Mouse (Mus musculus) kidney, adult 9 months (tissue): ENCODE measurements around the gene Hibadh.
A peak's percentile ranks its signal among the peaks of the same experiment; 100 is the strongest.

Experiments used
- DNase-seq: peaks from one replicate; pipeline ENCODE4 v3.0.0; 2022

Gene Hibadh

DNA sequence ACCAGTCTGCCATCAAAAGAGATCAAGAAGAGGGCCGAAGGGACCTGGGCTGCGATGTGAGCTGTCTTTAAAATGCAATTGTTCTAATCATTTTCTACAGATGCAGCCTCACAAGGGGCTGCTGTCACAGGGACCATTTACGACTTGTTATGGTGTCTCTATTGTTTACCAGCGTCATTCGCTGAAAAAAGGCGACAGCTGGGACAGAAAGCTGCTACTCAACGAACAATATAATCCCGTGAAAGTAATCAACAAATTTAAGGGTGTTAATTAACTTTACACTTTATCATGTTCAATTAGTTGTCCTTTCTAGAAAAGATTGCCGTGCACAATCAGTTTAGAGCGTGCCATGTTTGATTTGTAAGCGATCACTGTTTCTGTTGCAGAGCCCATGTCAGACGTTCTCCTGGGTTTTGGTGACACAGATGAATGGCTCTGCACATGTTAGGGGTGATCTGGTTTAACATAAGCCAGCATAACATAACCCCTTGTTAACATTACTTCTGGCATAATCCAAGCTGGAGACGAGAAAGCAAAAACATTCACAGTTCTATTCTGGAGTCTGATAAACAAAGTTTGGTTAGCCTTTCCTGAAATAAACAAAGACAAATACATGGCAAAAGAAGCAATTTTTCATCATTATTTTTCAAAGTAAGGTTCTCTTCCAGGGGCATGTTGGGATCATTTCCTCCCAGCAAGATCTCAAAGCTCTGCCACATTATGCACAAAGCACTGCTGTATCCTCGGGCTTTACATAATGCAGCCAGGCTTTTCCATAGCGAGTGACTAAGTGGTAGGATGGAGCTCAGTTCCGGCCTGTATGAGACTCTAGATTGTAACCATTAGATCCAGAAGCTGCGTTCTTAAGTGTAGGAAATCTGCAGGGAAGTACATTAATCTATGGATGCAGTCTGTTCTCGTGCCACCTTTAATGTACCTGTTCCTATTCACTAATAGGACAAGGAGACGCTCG, 72.6 kb downstream of the Hibadh start:
- DNase-seq: no peak

DNA sequence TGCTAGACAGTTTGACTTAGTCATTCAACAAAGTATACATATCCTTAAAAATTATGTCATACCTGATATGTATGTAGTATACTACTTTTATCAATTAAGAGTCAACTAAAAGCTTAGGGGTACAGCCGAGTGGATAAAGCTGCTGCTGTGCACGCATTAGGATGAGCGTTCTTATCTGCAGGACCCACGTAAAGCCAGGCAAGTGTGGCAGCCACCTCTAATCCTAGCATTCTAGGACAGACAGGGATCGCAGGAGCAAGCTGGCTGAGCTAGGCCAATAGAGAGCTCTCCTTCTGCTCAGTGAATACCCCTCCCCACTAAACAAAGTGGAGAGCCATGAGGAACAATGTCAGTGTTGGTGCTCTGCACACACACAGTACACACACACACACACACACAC, 75.0 kb downstream of the Hibadh start:
- no peak for DNase-seq

DNA sequence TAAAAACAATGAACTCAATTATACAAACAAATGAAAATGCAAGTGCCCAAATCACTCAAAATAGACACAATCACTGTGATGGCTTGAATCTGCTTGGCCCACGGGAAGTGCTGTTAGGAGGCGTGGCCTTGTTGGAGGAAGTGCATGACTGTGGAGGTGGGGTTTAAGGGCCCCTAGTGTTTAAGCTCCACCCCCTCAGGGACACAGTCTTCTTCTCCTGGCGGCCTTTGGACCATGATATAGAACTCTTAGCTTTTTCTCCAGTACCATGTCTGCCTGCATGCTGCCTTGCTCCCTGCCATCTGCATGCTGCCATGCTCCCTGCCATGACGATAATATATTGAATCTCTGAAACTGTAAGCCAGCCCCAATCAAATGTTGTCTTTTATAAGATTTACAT, 77.2 kb downstream of the Hibadh start:
- DNase-seq: no peak

DNA sequence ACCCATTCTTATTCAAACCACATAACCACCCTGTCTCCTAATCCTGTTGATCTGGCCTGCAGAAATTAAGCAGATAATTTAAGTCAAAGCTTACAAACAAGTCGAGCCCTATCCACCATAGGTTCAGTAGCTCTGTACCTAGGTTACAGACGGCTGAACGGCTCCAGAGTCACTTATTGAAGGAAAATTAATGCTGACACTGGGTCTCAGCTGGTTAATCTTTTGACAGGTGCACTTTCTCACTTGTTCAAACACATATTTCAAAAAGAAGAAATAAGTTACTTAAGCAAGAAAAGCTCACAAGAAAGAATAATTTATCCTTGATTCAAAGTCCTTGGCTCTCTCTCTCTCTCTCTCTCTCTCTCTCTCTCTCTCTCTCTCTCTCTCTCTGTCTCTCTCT, 81.1 kb downstream of the Hibadh start:
- DNase-seq: peak; percentile 70

DNA sequence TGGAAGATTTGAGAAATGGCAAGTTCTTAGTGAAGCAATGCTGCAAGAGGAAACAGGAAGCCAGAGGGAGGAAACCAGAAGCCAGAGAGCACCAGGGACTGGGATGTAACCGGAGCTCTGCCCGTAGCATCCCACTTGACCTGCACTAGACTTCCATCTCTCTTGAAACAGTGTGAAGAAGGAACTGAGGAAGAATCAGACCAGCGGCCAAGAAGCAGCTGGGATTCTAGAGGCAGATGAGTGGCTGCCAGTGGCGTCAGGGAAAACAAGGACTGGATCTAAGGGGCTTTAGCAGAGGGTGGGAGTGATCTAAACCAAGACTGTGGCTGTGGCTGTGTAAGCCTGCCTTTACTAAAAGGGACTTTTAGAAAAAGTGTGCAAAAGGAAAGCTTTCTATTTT, 95.8 kb downstream of the Hibadh start:
- no peak for DNase-seq

DNA sequence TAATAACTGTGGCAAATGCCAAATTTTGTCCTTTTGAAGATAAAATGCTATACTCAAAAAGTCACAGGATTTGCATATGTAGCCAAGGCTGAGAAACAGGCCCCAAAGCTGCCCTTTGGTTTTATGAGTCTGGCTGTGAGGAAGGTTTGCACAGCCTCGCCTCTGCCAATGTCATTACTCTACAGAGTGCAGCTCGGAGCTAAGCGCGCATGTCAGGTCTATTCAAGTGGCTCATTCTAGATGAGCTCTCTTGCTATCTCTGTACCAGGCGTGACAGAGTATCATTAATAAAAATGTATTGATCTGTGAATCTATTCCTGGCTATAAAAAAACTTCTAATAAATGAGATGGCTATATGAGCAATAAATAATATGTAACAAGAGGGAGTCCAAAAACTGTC, 97.7 kb downstream of the Hibadh start:
- DNase-seq: no peak

DNA sequence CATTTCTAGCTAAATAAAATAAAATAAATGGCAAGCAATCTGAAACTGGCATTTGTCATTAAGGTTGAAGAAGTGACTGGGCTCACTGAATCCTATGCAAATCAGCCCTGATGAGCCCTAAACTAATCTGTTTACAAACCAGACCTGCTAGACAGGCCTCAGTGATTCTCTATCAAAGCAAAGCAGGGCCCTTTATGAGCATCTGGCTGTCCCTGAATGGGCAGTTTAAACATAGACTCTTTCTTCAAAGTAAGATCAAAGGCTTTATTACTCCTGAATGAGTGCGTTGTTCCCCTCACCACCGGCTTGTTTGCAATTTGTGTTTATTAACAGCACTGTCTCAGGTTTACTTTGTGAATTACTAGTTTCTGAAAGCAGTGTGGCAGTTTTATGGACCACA, 100.3 kb downstream of the Hibadh start:
- DNase-seq: no peak

DNA sequence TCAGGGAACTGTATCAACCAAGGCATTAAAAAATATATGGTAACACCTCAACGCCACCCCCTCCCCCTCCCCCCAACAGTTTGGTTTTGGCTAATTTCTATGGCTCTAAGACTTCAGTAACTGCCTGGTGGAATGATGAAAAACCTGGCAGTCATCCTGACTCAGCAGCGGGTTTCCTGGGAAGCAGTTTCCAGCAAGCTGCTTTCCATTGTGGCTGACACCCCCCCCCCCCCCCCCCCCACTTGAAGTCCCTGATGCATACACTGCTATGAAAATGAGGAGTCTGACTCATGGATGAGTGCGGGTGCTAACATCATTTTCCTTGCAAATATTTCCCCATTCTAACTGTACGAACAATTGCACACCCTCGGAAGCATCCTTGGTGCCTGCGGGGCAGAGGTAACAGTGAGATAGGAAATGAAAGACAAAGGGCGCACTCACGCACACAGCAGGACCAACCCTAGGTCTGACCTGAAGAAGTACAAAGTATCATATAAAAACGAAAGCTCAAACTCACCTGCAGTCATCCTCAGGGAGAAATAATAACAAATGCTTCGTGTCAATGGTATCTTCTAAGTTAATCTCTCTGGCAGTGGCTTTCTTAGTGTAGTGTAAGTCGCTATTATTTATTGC, 105.0 kb downstream of the Hibadh start:
- DNase-seq: no peak

DNA sequence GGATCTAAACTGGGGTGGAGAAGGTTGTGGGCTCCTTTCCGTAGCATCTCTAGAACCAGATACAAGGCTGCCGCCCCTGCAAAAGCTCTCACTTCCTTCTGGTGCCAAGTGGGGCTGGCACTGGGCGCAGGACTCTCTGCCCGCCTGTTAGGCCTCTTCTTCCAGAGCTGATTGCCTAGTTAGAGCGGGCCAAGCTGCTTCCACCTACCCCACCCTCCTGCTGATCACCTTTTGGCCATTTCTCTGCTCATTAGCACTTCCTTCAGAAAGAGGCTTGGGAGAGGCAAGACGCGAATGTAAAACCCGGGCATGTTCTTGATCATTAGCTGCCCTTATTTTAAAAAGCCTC, 108.1 kb downstream of the Hibadh start:
- no peak for DNase-seq

DNA sequence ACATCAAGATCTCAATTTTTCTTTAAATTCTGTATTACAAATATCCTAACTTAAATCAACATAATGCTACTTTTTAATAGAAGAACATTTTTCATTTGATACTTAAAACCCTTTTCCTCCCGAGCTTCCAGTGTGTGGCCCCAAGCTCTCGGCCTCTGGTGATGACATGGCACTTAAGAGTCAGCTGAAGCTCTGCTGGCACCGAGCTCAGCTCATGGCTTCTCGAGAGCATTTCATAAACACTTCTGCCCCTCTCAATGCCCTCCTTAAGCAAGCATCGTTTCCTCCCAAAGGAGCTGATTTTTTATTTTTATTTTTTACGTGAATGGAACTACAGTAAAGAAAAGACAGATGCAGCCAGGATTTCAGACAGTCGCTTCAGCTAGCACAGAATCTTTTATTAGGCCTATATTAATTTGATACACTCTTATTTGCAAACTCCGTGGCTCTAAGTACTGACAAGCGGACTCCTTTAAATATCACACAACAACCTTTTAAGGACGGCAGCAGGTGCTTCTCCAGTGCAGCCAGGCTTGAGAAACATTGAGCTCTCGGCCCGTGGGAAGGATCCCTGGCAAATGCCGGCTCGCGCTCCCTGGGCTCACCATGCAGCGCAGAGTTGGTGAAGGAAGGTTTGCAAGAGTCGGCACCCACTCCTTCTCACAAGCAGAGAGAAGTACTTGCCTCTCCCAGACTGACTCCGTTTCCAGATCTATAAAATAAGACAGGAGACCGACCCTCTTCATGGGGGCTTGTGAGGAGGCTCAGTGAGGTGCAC, 108.6 kb downstream of the Hibadh start:
- no peak for DNase-seq

DNA sequence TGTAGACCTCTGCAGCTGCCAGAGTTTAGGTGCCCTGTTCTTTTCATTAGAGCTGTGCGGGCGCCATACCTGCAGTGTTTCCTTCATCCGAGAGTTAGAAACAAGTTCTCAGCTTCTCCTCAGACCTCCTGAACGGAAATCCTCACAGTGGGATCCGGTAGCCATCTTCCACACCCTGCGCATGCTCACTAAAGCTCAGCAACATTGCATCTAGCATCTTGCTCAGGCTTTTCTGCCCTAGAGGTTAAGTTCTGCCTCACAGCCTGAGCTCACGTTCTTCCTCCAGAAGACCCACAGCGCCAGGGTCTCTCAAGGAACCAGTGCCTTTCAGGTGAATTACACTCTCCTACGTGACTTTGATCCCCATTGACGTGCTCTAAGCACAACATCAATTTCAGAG, 109.3 kb downstream of the Hibadh start:
- no peak for DNase-seq

DNA sequence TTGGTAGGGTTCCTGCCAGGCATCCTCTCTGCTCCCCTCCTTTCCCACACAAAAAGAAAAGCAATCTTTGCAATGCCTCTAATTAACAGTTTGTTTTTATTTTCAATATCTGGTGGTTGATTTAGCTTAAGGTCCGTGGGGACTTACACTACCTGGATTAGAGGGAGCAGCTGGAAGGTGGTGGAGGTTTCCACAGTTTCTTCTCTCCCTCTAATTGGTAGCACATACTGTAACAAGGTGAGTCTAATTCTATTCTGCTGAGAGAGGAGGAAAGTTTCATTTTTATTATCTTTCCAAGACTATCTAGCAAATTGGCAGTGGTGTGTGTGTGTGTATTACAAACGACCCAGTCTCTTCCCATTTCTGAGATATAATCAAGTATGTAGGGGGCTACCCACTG, 116.0 kb downstream of the Hibadh start:
- DNase-seq: no peak

DNA sequence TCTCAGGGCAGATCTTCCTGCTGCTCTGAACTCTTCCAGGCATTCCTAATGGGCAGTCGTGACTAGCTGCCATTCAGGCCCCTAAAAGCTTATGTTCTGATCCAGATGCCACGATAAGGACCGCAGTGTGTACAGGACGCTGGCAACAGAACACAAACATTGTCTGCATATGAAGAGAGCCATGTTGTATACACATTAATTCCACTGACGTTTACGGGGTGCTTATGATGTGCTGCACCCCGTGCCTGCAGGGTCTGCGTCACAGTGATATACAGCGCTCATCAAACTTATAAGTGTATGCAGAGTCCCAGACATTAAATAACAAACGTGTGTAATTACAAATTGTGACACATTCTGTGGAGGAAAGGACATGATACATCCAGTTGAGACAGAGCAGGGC, 121.5 kb downstream of the Hibadh start:
- no peak for DNase-seq

DNA sequence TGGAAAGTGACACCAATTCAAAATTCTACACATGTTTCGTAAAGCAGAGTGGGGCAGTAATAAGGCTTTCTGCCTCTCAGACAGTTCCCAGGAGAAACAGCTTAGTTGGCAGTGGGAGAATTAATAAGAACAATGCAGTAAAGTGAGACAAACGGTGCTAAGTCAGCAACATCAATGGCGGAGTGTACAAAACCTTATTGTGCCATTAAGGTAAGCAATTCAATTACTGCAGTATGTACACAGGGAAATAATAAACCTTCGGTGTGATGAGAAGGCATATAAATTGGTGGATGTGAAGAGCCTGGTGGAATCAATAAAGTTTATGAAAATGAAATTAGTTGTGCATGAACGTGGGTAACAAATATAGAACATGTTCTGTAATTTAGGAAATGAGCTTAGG, 122.9 kb downstream of the Hibadh start:
- DNase-seq: no peak

DNA sequence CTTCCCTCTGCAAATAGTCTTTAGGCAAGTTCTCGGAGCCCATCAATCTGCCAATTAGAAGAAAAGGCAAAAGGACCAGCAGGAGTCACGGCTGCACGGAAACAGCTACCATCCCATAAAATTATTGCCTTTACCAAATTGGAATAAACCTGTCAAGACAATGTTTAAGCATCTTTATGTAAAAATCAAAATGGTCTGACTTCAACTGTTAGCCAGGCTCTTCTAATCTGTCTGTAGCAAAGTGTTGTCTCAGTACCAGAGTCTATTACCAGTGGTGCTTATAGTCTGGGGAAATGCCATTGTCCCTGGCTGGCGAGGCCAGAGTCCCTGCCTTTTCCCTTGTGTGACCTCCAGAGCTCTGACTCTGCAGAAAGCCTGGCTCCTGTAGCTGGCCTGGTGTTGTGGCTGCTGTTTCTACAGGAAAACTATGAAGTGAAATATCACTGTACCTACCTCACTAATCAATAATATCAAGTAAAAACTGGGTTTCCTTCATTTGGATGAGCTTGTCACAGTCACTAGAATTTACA, 126.2 kb downstream of the Hibadh start:
- DNase-seq: no peak

DNA sequence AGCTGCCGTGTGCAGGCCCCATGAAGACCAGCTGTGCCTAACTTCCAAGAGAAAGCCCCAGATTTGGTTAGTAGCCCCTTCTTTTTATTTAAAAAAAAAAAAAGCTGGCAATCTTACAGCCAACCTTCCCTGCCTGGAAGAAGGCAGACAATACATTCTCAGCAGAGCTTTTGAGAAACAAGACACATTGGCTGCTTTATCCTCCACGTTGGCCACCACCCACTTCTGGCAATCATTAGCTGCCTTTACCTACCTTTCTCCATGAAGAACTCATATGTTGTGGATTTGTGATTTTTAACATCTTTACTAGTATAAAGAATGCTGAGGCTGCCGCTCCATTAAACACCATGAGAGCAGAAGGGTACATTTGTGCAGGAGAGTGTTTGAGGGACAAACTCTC, 131.4 kb downstream of the Hibadh start:
- DNase-seq: no peak

DNA sequence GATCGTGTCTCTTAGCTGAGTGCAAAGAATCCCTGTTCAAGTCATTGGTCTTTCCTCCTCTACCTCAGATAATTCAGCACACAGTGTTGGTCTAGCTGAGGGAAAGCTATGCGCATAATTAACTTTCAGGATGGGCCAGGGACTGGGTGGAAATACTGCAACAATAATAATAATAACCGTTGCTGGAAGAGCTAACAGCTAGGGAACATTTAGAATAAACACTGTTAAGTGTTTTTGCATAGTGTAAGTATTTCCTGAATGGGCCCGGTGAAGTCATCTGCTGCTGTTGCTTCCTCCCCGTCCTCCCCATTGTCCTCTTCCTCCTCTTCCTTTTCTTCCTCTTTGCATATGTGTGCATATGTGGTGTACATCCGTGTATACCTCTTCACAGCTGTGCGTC, 132.2 kb downstream of the Hibadh start:
- DNase-seq: no peak

DNA sequence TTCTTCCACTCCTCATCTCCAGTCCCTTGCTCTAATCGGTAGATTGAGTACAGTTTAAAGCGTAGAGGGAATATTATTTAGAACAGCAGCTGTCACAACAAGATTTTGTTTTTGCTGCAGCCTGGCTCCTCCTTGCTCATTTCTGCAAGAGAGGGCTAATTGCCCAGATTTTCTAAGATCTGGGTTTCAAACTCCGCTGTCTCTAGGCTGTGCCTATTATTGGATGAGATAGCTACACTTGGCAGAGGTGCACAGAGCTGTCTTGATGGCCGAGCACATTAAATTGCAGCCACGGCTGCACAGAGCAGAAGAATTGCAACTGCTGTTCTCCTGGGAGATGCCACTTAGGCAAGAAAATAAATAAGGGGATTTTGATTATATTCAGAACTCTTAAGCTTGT, 133.0 kb downstream of the Hibadh start:
- DNase-seq: no peak

DNA sequence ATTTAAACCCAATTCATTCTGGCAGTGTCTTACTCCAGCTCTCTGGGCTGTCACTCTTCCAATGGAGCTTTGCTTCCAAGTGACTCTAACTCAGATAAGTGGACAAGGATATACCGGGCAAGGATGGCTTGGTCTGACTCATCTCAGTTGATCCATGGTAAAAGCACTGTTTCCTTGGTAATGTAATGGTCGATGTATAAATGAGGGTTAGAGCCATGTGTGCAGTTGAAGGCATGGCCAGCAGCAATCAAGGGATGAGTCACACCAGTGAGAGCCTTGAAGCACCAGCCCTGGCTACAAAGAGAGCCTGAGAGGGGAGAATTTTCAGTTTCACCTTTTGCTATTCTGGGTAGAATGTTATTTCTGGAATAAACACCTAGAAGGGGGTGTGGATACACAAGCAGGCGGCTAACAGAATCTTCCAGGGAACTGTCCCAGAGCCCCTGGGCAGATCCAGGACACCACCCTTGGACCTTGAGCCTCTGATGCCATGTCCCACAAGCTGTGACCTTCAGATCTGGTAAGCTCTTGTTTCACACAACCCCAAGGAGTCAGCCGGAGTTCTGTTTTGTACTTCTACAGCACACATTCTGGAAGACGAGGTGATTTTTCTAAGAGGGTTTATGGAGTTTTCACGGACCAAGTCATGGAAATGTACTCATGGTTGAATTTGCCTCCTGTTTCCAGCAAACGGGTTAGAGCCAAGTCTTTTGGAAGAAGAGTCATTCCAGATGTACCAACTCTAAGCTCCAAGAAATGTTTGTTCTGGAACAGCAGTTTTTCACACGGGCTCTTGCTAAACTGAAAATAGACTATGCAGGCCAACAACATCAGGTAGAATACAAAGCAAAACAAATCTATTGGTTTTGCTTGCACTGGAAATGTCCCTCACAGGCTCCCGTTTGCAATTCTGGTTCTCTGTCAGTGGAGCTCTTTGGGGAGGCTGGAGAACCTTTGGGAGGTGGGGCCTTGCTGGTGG, 134.1 kb downstream of the Hibadh start:
- DNase-seq: no peak

DNA sequence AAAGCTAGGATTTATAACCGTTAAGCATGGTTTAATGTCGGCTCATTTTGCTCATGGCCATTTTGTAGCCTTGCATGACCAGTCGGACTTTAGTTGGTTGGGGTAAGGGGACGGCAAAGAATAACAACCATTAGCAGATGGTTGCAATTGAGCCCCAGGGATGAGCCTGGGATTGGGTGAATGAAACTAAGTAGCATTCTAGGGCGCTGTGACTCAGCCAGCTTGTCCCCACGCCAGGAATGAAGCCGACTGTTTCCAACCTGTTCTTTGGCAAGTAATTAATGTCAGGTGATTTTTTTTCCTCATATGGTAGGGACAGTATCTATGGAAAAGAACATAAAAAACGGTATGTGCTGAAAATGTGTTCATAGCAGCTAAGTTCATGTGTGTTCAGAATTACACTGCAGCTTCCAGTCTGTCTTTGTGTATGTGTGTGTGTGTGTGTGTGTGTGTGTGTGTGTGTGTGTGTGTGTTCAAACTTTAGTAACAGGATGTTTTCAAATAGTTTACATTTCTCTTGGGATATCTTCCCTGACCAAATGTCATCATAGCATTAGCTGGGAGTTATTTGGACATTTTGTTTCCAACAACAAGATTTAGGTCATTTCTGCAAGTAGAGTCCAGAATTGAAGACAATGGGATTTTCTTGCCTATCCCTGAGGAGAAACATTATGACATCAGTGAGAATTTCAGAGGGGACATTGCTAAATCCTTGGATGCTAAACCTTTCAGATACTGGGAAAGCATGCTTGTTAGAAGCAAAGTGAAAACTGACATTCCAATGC, 135.3 kb downstream of the Hibadh start:
- DNase-seq: peak; percentile 18

DNA sequence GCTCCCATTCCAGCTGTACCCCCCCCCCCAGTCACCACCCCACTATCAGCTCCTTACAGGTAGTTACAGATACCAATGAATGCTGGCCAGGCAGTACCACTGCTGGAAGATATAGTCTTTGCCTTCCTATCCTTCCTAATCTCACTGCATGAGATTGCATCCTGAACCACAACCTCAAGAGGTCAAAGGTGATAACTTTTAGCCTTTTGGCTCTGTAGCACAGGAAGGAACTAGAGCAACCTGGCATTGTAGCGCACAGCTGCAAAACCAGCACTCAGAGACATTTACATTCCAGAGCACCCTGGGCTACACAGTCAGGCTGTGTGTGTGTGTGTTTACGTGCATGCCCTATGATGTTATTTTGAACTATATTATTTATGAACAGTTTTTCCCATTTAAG, 137.2 kb downstream of the Hibadh start:
- no peak for DNase-seq
